Mouse (Mus musculus) CD4-positive naive resting alpha-beta T cell, adult 57 days (primary cell): Measurements from ENCODE around the gene Fbxw21. TPM values are rescaled to one million over a fixed set of nuclear protein-coding genes. Genes with fewer than 3 reads are reported as not detected.

Experiments
- total RNA-seq: library from RNA; stranded (reverse); gene quantifications from one replicate; pipeline ENCODE4 v1.2.4, GENCODE M21; 2023

Fbxw21 gene
- not detected for total RNA-seq

DNA sequence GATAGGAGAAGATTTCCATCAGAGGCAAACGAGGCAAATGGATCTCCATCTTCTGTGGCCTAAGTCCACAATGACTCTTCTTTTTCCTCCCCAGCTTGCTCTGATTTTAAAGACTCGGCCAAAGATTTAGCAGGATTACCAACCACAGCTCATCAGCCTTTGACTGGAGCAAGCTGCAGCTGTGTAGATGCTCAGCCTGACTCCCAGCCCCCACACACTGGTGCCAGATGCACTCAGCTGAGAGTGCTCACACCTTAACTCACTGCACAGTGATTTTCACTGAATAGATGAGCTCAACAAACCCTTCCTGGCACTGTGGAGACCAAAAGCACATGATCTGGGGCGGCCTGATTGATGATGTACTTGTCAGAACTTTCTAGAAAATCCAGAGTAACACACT, at the start of gene Fbxw21:
Gene Fbxw21, minus strand, starts transcription at position 101 of the 400 bp plus-strand sequence.

GRCm38 (mm10) chr9:109195875-109196274, 34.0 kb upstream of the Fbxw21 start, which contains the start of gene Fbxw13:
Fbxw13 (minus strand) TSS chr9:109195975.

DNA sequence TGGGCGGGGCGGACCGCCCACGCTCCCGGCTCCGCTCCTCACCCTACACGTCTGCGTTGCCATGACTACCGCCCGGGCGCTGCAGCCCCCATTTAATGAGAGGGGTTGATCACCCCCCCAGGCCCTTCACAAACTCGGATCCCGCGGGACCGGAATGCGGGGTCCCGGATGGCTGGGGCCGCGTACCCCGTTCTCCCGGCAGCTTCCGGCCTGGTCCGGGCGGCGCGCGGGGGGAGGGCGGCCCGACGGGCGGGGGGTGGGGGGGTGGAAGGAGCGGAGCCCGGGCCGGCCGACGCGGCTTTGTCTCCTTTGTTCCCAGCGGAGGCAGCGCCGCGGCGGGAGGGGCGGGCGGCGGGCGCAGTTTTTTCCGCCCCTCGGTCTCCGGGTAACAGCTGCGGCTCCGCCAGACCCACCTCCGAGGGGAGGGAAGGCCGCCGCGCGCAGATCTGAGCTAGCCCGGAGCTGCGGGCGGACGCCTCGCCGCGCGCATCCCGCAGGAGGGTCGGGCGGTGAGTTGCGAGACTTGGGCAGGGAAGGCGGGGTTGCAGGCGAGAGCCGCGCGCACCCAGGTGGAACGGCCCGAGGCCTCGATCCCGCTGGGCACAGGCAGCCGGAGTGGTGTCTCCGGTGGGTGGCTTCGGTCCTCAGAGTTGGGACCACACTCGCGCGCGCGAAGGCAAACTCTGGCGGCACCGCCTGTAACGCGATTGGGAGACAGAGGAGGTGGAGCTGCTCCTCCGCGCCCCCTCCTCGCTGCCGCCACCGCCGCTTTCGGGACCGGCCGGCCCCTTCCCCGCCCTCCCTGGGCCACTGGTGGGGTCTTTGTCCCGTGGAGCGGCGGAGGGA, 66.5 kb downstream of the Fbxw21 start, which contains the start of gene Plxnb1:
Gene Plxnb1, plus strand, starts transcription at position 253 of the 846 bp plus-strand sequence.

Other genes with a start within 250 kb of the Fbxw21 start
- 1.7 TPM for gene Tmem89, start 247.4 kb downstream of the Fbxw21 start, total RNA-seq
- gene Uqcrc1, start 225.4 kb downstream of the Fbxw21 start, total RNA-seq: 185 TPM
- 5.4 TPM for gene Col7a1, start 208.5 kb downstream of the Fbxw21 start, total RNA-seq
- gene Ucn2, start 176.0 kb downstream of the Fbxw21 start, total RNA-seq: not detected
- 14.8 TPM for gene Pfkfb4, start 170.3 kb downstream of the Fbxw21 start, total RNA-seq
- gene Shisa5, start 123.5 kb downstream of the Fbxw21 start, total RNA-seq: 2,826 TPM
- gene Trex1, start 102.3 kb downstream of the Fbxw21 start, total RNA-seq: 25.8 TPM
- 33.1 TPM for gene Atrip, start 87.9 kb downstream of the Fbxw21 start, total RNA-seq
- gene Ccdc51, start 79.5 kb downstream of the Fbxw21 start, total RNA-seq: 9.1 TPM
- 309 TPM for gene Tma7, start 79.5 kb downstream of the Fbxw21 start, total RNA-seq
- 3.3 TPM for gene Plxnb1, start 66.7 kb downstream of the Fbxw21 start, total RNA-seq
- gene Fbxw13, start 33.9 kb upstream of the Fbxw21 start, total RNA-seq: not detected
- not detected for gene Fbxw20, start 72.7 kb upstream of the Fbxw21 start, total RNA-seq
- not detected for gene Fbxw14, start 125.6 kb upstream of the Fbxw21 start, total RNA-seq
- not detected for gene Fbxw28, start 177.6 kb upstream of the Fbxw21 start, total RNA-seq
- not detected for gene Fbxw22, start 242.3 kb upstream of the Fbxw21 start, total RNA-seq